ENCODE assay signal across 13 mouse cellular contexts in genomic region chr5:33540259-33540658, GRCm38 (mm10).
A peak's percentile ranks its signal among the peaks of the same experiment; 100 is the strongest.
DNase-seq lines count a peak whose midpoint lies in the region; ATAC-seq and TF ChIP-seq lines count a peak whose summit lies in the region.
"Had no signal": no experiment of that assay in that cellular context is flagged by ENCODE, and none has a peak within 500 bp of the region (broad histone marks: within the 10 kb centered on the region; RNA-seq: fewer than 3 reads in every experiment).

No protein-coding gene starts in this region.

- no peaks in the 10 kb centered on the region for H3K9me3 ChIP-seq in stomach, embryonic 14.5 days (ENCODE audit: control insufficient read depth, low read depth, low read length)
- no peaks in the 10 kb centered on the region for H3K9me3 ChIP-seq in stomach, postnatal 0 days (ENCODE audit: control insufficient read depth, low read length)
- H3K9me3 ChIP-seq in midbrain, embryonic 13.5 days: no peaks in the 10 kb centered on the region
- H3K9me3 ChIP-seq in liver, embryonic 11.5 days (ENCODE audit: control insufficient read depth, low read length): no peaks in the 10 kb centered on the region
- H3K9me3 ChIP-seq: embryonic facial prominence, embryonic 12.5 days had no signal

- no peak for TF ChIP-seq EP300 in stomach, postnatal 0 days (optimal IDR thresholded peaks at IDR 0.05)

- no peak overlapping the region for H3K4me3 ChIP-seq in stomach, embryonic 14.5 days (ENCODE audit: low read depth, low read length)
- H3K4me3 ChIP-seq in stomach, postnatal 0 days (ENCODE audit: low read depth, low read length): no peak overlapping the region
- H3K4me3 ChIP-seq in midbrain, embryonic 13.5 days (replicated peaks): peak overlapping the region; percentile 4; the same call in 1 of the 2 replicates
- H3K4me3 ChIP-seq in liver, embryonic 11.5 days (ENCODE audit: low read depth, low read length): no peak overlapping the region
- H3K4me3 ChIP-seq: embryonic facial prominence, embryonic 12.5 days had no signal

- ATAC-seq in stomach, embryonic 14.5 days (ENCODE audit: insufficient number of reproducible peaks, insufficient read depth, low FRiP score, low read depth): no peak
- ATAC-seq in stomach, postnatal 0 days (ENCODE audit: low FRiP score, low TSS enrichment): no peak
- ATAC-seq in midbrain, embryonic 13.5 days: peak; percentile 37
- no peak for ATAC-seq in liver, embryonic 11.5 days (replicated peaks; ENCODE audit: low FRiP score)

- H3K9ac ChIP-seq in stomach, embryonic 14.5 days (replicated peaks; ENCODE audit: low read depth, low read length): no peak overlapping the region
- H3K9ac ChIP-seq in stomach, postnatal 0 days (ENCODE audit: low read length): no peak overlapping the region
- no peak overlapping the region for H3K9ac ChIP-seq in midbrain, embryonic 13.5 days (replicated peaks)
- H3K9ac ChIP-seq in liver, embryonic 11.5 days (ENCODE audit: low read depth, low read length): no peak overlapping the region
- H3K9ac ChIP-seq: embryonic facial prominence, embryonic 12.5 days had no signal

- H3K27me3 ChIP-seq in stomach, embryonic 14.5 days (ENCODE audit: control insufficient read depth, insufficient read depth, low read length): peaks cover under 1% of the 10 kb centered on the region; the same call in 1 of the 2 replicates
- H3K27me3 ChIP-seq in stomach, postnatal 0 days (ENCODE audit: control insufficient read depth, insufficient read depth, low read length): no peaks in the 10 kb centered on the region
- H3K27me3 ChIP-seq in midbrain, embryonic 13.5 days: peaks cover 76% of the 10 kb centered on the region
- peaks cover 56% of the 10 kb centered on the region for H3K27me3 ChIP-seq in liver, embryonic 11.5 days (replicated peaks; ENCODE audit: control insufficient read depth, insufficient read depth, low read length)

- WGBS in stomach, embryonic 14.5 days: 42% methylated on average over 23 of the region's 23 CpGs
- WGBS in stomach, postnatal 0 days: 44% methylated on average over 23 of the region's 23 CpGs
- 25% methylated on average over 23 of the region's 23 CpGs for WGBS in midbrain, embryonic 13.5 days
- WGBS in liver, embryonic 11.5 days: 47% methylated on average over 23 of the region's 23 CpGs

- no peak for TF ChIP-seq CTCF in stomach, postnatal 0 days (IDR thresholded peaks at IDR 0.05; ENCODE audit: low read depth)

- H3K4me2 ChIP-seq in stomach, embryonic 14.5 days (replicated peaks; ENCODE audit: low read depth, low read length): 0 out of 2 replicates have a peak overlapping the region, but pooled peaks have one; percentile 0
- no peak overlapping the region for H3K4me2 ChIP-seq in stomach, postnatal 0 days (replicated peaks; ENCODE audit: low read depth)
- peak overlapping the region; percentile 43 for H3K4me2 ChIP-seq in midbrain, embryonic 13.5 days (replicated peaks)
- no peak overlapping the region for H3K4me2 ChIP-seq in liver, embryonic 11.5 days
- H3K4me2 ChIP-seq: embryonic facial prominence, embryonic 12.5 days had no signal

- no peak overlapping the region for H3K27ac ChIP-seq in stomach, embryonic 14.5 days (ENCODE audit: low read length)
- no peak overlapping the region for H3K27ac ChIP-seq in stomach, postnatal 0 days (replicated peaks)
- no peak overlapping the region for H3K27ac ChIP-seq in midbrain, embryonic 13.5 days
- H3K27ac ChIP-seq in liver, embryonic 11.5 days (ENCODE audit: low read depth, low read length): no peak overlapping the region
- H3K27ac ChIP-seq: embryonic facial prominence, embryonic 12.5 days had no signal

- no peaks in the 10 kb centered on the region for H3K4me1 ChIP-seq in stomach, embryonic 14.5 days (ENCODE audit: control insufficient read depth, insufficient read depth, low read length)
- no peaks in the 10 kb centered on the region for H3K4me1 ChIP-seq in stomach, postnatal 0 days (replicated peaks; ENCODE audit: control insufficient read depth, insufficient read depth)
- peaks cover 38% of the 10 kb centered on the region for H3K4me1 ChIP-seq in midbrain, embryonic 13.5 days (replicated peaks)
- no peaks in the 10 kb centered on the region for H3K4me1 ChIP-seq in liver, embryonic 11.5 days (replicated peaks; ENCODE audit: control insufficient read depth, insufficient read depth, low read length)

- DNase-seq in embryo, embryonic 11 days: peak; percentile 4
- no peak for DNase-seq in embryo, embryonic 10 days (ENCODE audit: low spot score)
- no peak for DNase-seq in stomach, postnatal 0 days (ENCODE audit: low spot score)
- no peak for DNase-seq in urinary bladder, postnatal 4 days (ENCODE audit: low spot score in 2 of 2)
- DNase-seq in adrenal gland, adult 2 months: no peak
- no peak for DNase-seq in liver, embryonic 11.5 days (ENCODE audit: low spot score)
- DNase-seq: cerebellum, adult 11-12 months; lung, adult 2 months; right cerebral cortex, postnatal 4 days; thymus, adult 18-20 months had no signal

- no peaks in the 10 kb centered on the region for H3K36me3 ChIP-seq in stomach, embryonic 14.5 days (ENCODE audit: control insufficient read depth, insufficient read depth, low read length)
- no peaks in the 10 kb centered on the region for H3K36me3 ChIP-seq in stomach, postnatal 0 days (ENCODE audit: control insufficient read depth, insufficient read depth, low read length)
- H3K36me3 ChIP-seq in midbrain, embryonic 13.5 days: no peaks in the 10 kb centered on the region
- no peaks in the 10 kb centered on the region for H3K36me3 ChIP-seq in liver, embryonic 11.5 days (ENCODE audit: control insufficient read depth, insufficient read depth, low read length)
- H3K36me3 ChIP-seq: embryonic facial prominence, embryonic 12.5 days had no signal

Comparison
In these comparisons a context has a peak if more than half of its experiments do, and no peak if none do; other contexts are left out.
1. H3K4me2 ChIP-seq: peak in stomach, embryonic 14.5 days (single experiment) and midbrain, embryonic 13.5 days (single experiment); none in stomach, postnatal 0 days (single experiment) and liver, embryonic 11.5 days (single experiment).